Mouse (Mus musculus) spleen, embryonic (tissue): Measurements from ENCODE around the gene Tgfbr2.

Source experiments
- CTCF ChIA-PET: fragments of 350-600 bp; sonication (Branson Sonifier 250); formaldehyde crosslinking; loops from one replicate; lab custom pipeline; 2022; lab: Charles Lee

Gene Tgfbr2

GRCm38 (mm10) chr9:116163883-116164282 lies 11.3 kb downstream of the Tgfbr2 start:
- CTCF ChIA-PET, result interaction anchor here (0.5 to 1.3 kb wide), 3 partner anchors 19 to 780 kb away, joined by 3 to 5 read pairs (median 3); no protein-coding TSS in a partner anchor

- CTCF ChIA-PET, result interaction anchor here (1.3 kb wide), 1 partner anchor 18 kb away, joined by 3 read pairs; no protein-coding TSS in a partner anchor
Measured at GRCm38 (mm10) chr9:116162866-116163374, 12.2 kb downstream of the Tgfbr2 start.

- CTCF ChIA-PET, result interaction anchor here (0.7 to 1.1 kb wide), 2 partner anchors 14 to 42 kb away, joined by 4 to 6 read pairs; partner anchors contain the start of gene Tgfbr2
Measured at GRCm38 (mm10) chr9:116160860-116161259, 14.3 kb downstream of the Tgfbr2 start.

- CTCF ChIA-PET, result interaction anchor here (1.5 kb wide), 1 partner anchor 93 kb away, joined by 3 read pairs; no protein-coding TSS in a partner anchor
Measured at GRCm38 (mm10) chr9:116160067-116160466, 15.1 kb downstream of the Tgfbr2 start.

GRCm38 (mm10) chr9:116156501-116156900 lies 18.7 kb downstream of the Tgfbr2 start:
- CTCF ChIA-PET, result interaction anchor here (0.7 kb wide), 1 partner anchor 62 kb away, joined by 3 read pairs; no protein-coding TSS in a partner anchor

GRCm38 (mm10) chr9:116152878-116153277 lies 22.3 kb downstream of the Tgfbr2 start:
- CTCF ChIA-PET, result no interaction called here

- CTCF ChIA-PET, result no interaction called here
Measured at GRCm38 (mm10) chr9:116150725-116151396, 24.3 kb downstream of the Tgfbr2 start.

- CTCF ChIA-PET, result no interaction called here
Measured at GRCm38 (mm10) chr9:116148809-116149208, 26.4 kb downstream of the Tgfbr2 start.

GRCm38 (mm10) chr9:116146235-116146634 lies 28.9 kb downstream of the Tgfbr2 start:
- CTCF ChIA-PET, result interaction anchor here (0.7 kb wide), 1 partner anchor 13 kb away, joined by 3 read pairs; no protein-coding TSS in a partner anchor

GRCm38 (mm10) chr9:116145231-116145641 lies 29.9 kb downstream of the Tgfbr2 start:
- CTCF ChIA-PET, result interaction anchor here (1.4 kb wide), 1 partner anchor 18 kb away, joined by 3 read pairs; no protein-coding TSS in a partner anchor

GRCm38 (mm10) chr9:116140422-116140821 lies 34.7 kb downstream of the Tgfbr2 start:
- CTCF ChIA-PET, result no interaction called here

GRCm38 (mm10) chr9:116139549-116139948 lies 35.6 kb downstream of the Tgfbr2 start:
- CTCF ChIA-PET, result no interaction called here

- CTCF ChIA-PET, result interaction anchor here (0.7 kb wide), 1 partner anchor 35 kb away, joined by 3 read pairs; no protein-coding TSS in a partner anchor
Measured at GRCm38 (mm10) chr9:116138595-116139134, 36.5 kb downstream of the Tgfbr2 start.

GRCm38 (mm10) chr9:116137645-116138044 lies 37.5 kb downstream of the Tgfbr2 start:
- CTCF ChIA-PET, result no interaction called here

- CTCF ChIA-PET, result no interaction called here
Measured at GRCm38 (mm10) chr9:116136811-116137210, 38.3 kb downstream of the Tgfbr2 start.

- CTCF ChIA-PET, result no interaction called here
Measured at GRCm38 (mm10) chr9:116136146-116136545, 39.0 kb downstream of the Tgfbr2 start.

GRCm38 (mm10) chr9:116134488-116134887 lies 40.7 kb downstream of the Tgfbr2 start:
- CTCF ChIA-PET, result no interaction called here

- CTCF ChIA-PET, result interaction anchor here (1.5 kb wide), 1 partner anchor 22 kb away, joined by 7 read pairs; no protein-coding TSS in a partner anchor
Measured at GRCm38 (mm10) chr9:116133312-116133980, 41.7 kb downstream of the Tgfbr2 start.

GRCm38 (mm10) chr9:116128886-116129285 lies 46.3 kb downstream of the Tgfbr2 start:
- CTCF ChIA-PET, result no interaction called here

- CTCF ChIA-PET, result no interaction called here
Measured at GRCm38 (mm10) chr9:116128311-116128710, 46.8 kb downstream of the Tgfbr2 start.

- CTCF ChIA-PET, result no interaction called here
Measured at GRCm38 (mm10) chr9:116126494-116126893, 48.7 kb downstream of the Tgfbr2 start.
